Mouse (Mus musculus) E14TG2a.4 (cell line): ENCODE measurements around the gene Emc6.

Experiments used
- H3K27me3 ChIP-seq: 2 replicates; pipeline ENCODE4 v1.6.1; 2014; ENCODE audit warnings: low read length, control low read depth; ENCODE audit not compliant: insufficient read depth
- H3K36me3 ChIP-seq: 2 replicates; pipeline ENCODE4 v1.6.1; 2014; ENCODE audit warnings: low read length, control low read depth; ENCODE audit not compliant: insufficient read depth
- H3K4me1 ChIP-seq: replicated peaks from 2 replicates; pipeline ENCODE4 v1.6.1; 2014; ENCODE audit warnings: low read depth, low read length, control low read depth
- H3K4me3 ChIP-seq: replicated peaks from 2 replicates; pipeline ENCODE4 v1.5.1; 2014; ENCODE audit warnings: mild to moderate bottlenecking, low read length
- H3K9me3 ChIP-seq: 2 replicates; pipeline ENCODE4 v1.6.1; 2014; ENCODE audit warnings: low read length, control low read depth
- CTCF ChIP-seq: conservative IDR thresholded peaks from 2 replicates; pipeline ENCODE4 v1.5.1; 2014; ENCODE audit warnings: low read length
- NANOG ChIP-seq: IDR thresholded peaks from 2 replicates; pipeline ENCODE4 v1.6.1; 2014; ENCODE audit warnings: borderline replicate concordance, low read length, mixed read lengths
- POU5F1 ChIP-seq: IDR thresholded peaks from 2 replicates; pipeline ENCODE4 v1.6.1; 2014; ENCODE audit warnings: low read length, borderline replicate concordance

Gene Emc6

GRCm38 (mm10) chr11:73169231-73169630 lies 7.6 kb downstream of the Emc6 start:
- Histone ChIP-seq H3K4me3 (no peak overlapping the region), H3K4me1 (peaks cover 65% of the 10 kb centered on the region), H3K36me3 (peaks cover 45% of the 10 kb centered on the region), H3K9me3 (no peaks in the 10 kb centered on the region), H3K27me3 (no peaks in the 10 kb centered on the region; the same call in 1 of the 2 replicates)
- TF ChIP-seq POU5F1 (no peak), NANOG (no peak), CTCF (peak; percentile 67)

DNA sequence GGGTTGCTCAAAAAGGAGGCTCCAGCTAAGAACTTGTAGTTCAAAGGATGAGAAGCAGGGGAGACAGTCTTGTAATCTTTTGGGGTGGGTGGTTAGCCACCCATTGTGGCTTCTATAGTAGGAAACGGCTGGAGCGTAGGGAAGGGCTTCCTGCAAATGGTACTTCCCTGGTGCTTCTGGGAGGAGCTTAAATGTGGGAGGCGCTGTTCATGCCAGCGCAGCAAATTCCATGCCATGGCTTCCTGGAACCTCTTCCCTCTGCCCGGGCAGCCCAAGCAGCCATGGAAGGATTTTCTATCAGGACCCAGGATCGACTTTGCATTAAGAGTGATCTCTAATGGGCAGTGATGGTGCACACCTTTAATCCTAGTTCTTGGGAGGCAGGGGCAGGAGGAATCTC lies 8.3 kb downstream of the Emc6 start:
- Histone ChIP-seq H3K4me3 (peak overlapping the region; percentile 68), H3K36me3 (peaks cover 38% of the 10 kb centered on the region)
- no peak for TF ChIP-seq NANOG
- TF ChIP-seq POU5F1, result no peak
- no peak for TF ChIP-seq CTCF

GRCm38 (mm10) chr11:73168071-73168470 lies 8.8 kb downstream of the Emc6 start:
- H3K4me3 ChIP-seq, result peak overlapping the region; percentile 68
- no peaks in the 10 kb centered on the region; the same call in 1 of the 2 replicates for H3K27me3 ChIP-seq
- H3K36me3 ChIP-seq, result peaks cover 33% of the 10 kb centered on the region
- peaks cover 55% of the 10 kb centered on the region for H3K4me1 ChIP-seq
- no peak for TF ChIP-seq CTCF
- TF ChIP-seq POU5F1, result no peak
- no peak for TF ChIP-seq NANOG
- no peaks in the 10 kb centered on the region for H3K9me3 ChIP-seq

More for the DNA sequence above, 8.3 kb downstream of the Emc6 start:
- Histone ChIP-seq H3K27me3 (no peaks in the 10 kb centered on the region; the same call in 1 of the 2 replicates), H3K9me3 (no peaks in the 10 kb centered on the region), H3K4me1 (peaks cover 60% of the 10 kb centered on the region)

GRCm38 (mm10) chr11:73162284-73162683 lies 14.6 kb downstream of the Emc6 start:
- Histone ChIP-seq H3K9me3 (no peaks in the 10 kb centered on the region), H3K4me1 (peaks cover 29% of the 10 kb centered on the region), H3K27me3 (peaks cover 48% of the 10 kb centered on the region), H3K4me3 (no peak overlapping the region), H3K36me3 (no peaks in the 10 kb centered on the region)
- TF ChIP-seq POU5F1 (no peak), NANOG (no peak), CTCF (no peak)

DNA sequence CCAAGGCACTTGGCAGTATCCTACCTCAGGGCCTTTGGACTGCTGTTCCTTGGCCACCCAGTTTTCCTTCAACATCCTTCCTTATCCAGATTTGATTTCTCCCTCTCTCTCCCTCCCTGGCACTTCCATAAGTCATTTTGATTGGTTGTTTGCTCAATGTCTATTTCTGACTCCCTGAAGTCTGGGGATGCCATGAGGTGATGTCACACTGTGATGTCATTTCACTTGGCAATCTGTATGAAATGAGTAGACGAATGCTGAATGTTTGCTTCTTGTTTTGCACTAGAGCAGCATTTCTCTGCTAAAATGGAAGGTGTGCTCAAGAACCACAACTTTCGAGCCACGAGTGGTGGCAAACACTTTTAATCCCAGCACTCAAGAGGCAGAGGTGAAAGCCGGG lies 15.2 kb downstream of the Emc6 start:
- H3K36me3 ChIP-seq, result no peaks in the 10 kb centered on the region
- H3K27me3 ChIP-seq, result peaks cover 55% of the 10 kb centered on the region
- no peak overlapping the region for H3K4me3 ChIP-seq
- TF ChIP-seq NANOG (no peak), CTCF (no peak), POU5F1 (no peak)
- H3K9me3 ChIP-seq, result no peaks in the 10 kb centered on the region
- H3K4me1 ChIP-seq, result peaks cover 22% of the 10 kb centered on the region

- Histone ChIP-seq H3K4me1 (peaks cover 16% of the 10 kb centered on the region), H3K4me3 (peak overlapping the region; percentile 77), H3K36me3 (no peaks in the 10 kb centered on the region), H3K27me3 (peaks cover 59% of the 10 kb centered on the region), H3K9me3 (no peaks in the 10 kb centered on the region)
- no peak for TF ChIP-seq NANOG
Measured at GRCm38 (mm10) chr11:73160811-73161200, 16.0 kb downstream of the Emc6 start.

- H3K4me3 ChIP-seq, result peak within 1 kb of the TSS; percentile 77
Measured at GRCm38 (mm10) chr11:73159957-73160810, 16.7 kb downstream of the Emc6 start, which contains the start of gene P2rx5. Gene P2rx5, plus strand, starts transcription at chr11:73160421.

GRCm38 (mm10) chr11:73155071-73155470 lies 21.8 kb downstream of the Emc6 start:
- Histone ChIP-seq H3K9me3 (no peaks in the 10 kb centered on the region), H3K36me3 (no peaks in the 10 kb centered on the region), H3K4me1 (peaks cover 7% of the 10 kb centered on the region), H3K27me3 (peaks cover 53% of the 10 kb centered on the region), H3K4me3 (no peak overlapping the region)
- no peak for TF ChIP-seq POU5F1
- no peak for TF ChIP-seq CTCF
- no peak for TF ChIP-seq NANOG

More at GRCm38 (mm10) chr11:73159957-73160810, 16.7 kb downstream of the Emc6 start, which contains the start of gene P2rx5:
- TF ChIP-seq NANOG (no peak), CTCF (no peak), POU5F1 (no peak)
- no peaks in the 10 kb centered on the region for H3K36me3 ChIP-seq
- no peaks in the 10 kb centered on the region for H3K9me3 ChIP-seq
- peaks cover 65% of the 10 kb centered on the region for H3K27me3 ChIP-seq
- H3K4me1 ChIP-seq, result peaks cover 16% of the 10 kb centered on the region
